Mouse (Mus musculus) gastrocnemius, postnatal 10 days (tissue): Measurements from ENCODE around the gene Atp5mpl. TPM values are rescaled to one million over a fixed set of nuclear protein-coding genes. Genes with fewer than 3 reads are reported as not detected.
A peak's percentile ranks its signal among the peaks of the same experiment; 100 is the strongest.
"Not testable (repeated sequence)": the region's sequence is repeated elsewhere in the genome, so short reads cannot be mapped to it uniquely, and the experiment has no call there.

Experiments
- DNase-seq: peaks from one replicate; pipeline ENCODE4 v3.0.0; 2021; ENCODE audit warnings: mixed read lengths
- total RNA-seq, 2 experiments: library from RNA; stranded (reverse); gene quantifications; 2 replicates each; pipeline ENCODE4 v1.2.3; 2021

The Atp5mpl gene
- total RNA-seq, 2 experiments from 2014 or later: 846 to 916 TPM

DNA sequence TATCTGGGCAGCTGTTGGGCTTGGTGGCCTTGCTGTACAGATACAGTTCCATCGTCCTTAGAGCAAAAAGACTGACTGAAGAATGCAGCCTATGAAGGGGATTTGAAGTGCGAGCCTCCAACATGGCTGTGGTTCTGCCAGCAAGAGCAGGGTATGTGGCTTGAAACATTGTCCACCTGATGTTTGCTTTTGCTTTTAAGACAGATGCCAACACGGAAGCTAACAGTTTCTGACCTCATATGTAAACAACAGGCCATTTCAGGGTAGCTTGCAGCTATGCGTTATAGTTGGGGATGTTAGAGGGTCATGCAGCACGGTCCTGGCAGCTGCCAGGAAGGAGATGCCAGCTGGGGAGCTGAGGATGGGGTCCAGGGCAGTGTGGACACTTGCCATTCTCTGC, 16.3 kb downstream of the Atp5mpl start:
- no peak for DNase-seq

DNA sequence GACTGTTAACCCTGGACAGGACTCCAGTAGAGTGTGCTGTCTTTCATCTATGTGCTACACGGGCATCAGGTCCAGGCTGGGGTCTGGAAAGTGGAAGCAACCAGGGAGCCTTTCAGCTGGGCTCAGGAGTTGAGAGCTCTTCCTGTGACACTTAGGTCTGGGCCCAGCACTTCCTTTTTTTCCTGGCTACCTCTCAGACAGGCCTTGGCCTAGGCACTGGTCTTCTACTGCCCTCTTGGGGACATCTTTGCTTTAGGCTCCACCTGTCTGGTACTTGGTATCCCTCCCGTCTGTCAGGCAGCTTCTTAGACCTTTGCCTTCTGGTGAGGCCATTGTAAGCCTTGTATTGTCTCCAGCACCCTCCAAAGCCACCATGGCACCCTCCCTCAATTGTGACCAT, 20.1 kb downstream of the Atp5mpl start:
- no peak for DNase-seq

DNA sequence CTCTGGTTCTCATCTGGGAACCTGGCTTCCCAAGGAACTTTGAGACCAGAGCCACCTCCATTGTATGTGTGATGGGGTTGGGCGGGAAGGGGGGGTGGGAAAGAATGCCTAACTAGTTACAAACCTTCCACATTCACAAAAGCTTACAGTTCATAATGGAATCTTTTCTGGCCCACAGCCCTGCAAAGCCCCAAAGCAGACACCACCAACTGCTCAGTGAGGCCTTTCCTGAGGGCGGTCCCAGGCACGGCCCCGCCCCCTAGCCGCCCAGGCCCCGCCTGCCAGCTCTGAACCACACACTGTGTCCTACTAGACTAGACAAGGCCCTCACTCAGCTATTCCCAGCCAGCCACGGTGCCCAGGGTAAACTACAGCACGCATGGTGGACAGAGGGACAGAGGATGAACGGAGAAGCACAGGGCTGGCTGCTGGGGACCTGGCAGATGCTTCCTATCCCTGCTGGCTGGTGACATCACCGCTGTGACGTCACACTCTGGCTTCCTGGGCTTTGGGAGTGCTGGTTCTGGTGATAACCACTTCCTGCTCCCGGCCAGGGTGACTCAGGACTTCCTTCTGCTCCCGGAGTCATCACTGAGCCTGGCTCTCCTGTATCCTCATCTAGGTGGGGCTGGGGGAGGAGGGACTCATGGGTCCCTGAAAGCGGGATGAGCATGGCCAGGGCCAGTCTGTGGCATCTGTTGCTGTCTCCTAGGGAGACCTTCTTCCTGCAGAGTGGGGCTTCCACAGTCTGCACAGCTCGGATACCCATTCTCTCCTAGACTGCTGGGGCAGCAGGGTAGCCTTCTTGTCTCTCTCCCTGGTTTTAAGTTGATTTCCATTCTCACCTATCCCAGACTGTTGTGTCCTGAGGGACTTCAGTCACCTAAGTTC, 20.8 kb downstream of the Atp5mpl start:
- DNase-seq: not testable (repeated sequence)

- DNase-seq: no peak
Observed at GRCm38 (mm10) chr12:111945115-111945514, 21.7 kb downstream of the Atp5mpl start.

- not testable (repeated sequence) for DNase-seq
Observed at GRCm38 (mm10) chr12:111944065-111944987, 22.5 kb downstream of the Atp5mpl start.

- no peak for DNase-seq
Observed at GRCm38 (mm10) chr12:111943421-111944064, 23.2 kb downstream of the Atp5mpl start.

GRCm38 (mm10) chr12:111938623-111939177, 28.1 kb downstream of the Atp5mpl start:
- DNase-seq: no peak

GRCm38 (mm10) chr12:111936706-111937550, 29.8 kb downstream of the Atp5mpl start:
- peak; percentile 45 for DNase-seq

- DNase-seq: no peak
Observed at GRCm38 (mm10) chr12:111933971-111934370, 32.8 kb downstream of the Atp5mpl start.

DNA sequence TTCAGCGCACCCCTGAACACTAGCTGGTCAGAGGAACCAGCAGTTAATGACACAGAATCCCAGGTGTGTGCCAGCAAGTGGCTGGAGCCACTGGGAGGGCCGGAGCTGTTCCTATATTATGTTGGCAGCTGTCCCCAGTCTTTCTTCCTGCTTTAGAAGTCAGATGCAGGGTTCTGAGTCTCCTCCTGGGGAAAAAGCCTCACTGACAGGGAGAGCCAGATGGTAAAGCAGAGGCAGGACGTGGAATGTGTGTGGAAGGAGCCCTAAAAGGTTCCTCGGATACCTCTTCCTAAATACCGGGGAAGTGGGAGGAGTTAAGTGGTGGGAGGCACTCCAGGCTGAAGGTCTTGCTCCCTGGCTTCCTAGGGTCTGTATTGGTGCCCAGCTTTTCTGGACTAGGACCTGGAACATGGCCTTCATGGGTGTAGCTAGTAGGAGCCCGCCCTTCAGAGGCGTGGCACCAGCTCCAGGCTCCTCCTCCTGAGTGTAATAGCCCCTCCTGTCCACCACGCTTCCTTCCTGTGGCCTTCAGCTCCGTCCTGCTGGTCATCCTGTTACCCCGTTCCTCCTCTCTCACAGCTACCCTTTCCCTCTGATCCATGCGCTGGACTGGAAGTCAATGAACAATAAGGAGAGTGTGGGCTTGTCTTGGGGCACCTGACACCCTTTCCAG, 33.6 kb downstream of the Atp5mpl start:
- no peak for DNase-seq

GRCm38 (mm10) chr12:111932513-111932912, 34.3 kb downstream of the Atp5mpl start:
- DNase-seq: no peak

- DNase-seq: no peak
Observed at GRCm38 (mm10) chr12:111931411-111932025, 35.3 kb downstream of the Atp5mpl start.

- DNase-seq: no peak
Observed at GRCm38 (mm10) chr12:111928411-111928966, 38.3 kb downstream of the Atp5mpl start.

DNA sequence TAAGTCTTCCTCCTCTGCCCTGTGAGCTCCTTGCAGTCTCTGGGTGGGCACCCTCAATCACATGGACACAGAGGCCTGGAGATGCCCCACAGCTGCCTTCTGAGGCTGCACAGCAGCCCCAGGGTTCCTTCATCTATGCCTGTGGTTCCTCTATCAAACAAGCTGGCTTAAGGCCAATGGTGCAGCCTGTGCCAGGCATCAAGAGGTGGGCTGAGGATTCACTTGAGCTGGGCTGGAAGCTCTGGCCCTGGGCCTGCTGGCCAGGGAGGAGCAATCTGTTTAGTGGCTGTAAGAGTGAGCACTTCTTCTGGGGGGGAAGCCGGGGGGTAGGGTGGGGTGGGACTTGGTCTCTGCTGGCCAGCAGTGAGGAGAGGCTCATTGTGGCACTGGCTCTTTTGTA, 39.4 kb downstream of the Atp5mpl start:
- no peak for DNase-seq

DNA sequence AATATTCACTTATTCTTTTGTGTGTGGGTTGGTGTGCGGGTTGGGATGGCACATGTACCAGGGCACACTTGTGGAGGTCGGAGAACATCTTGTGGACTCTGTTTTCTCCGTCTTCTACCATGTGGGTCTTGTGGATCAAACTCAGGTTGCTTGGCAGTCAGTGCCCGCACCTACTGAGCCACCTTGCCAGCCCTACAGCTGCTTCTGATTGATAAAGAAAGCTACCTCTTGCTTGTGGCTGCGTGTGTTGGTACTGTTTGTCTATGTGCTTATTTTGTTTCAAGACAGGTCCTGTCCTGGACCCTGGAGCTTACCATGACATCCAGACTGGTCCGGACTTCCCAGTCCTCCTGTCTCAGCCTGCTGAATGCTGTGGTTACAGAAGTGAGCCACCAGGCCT, 43.7 kb downstream of the Atp5mpl start:
- no peak for DNase-seq

DNA sequence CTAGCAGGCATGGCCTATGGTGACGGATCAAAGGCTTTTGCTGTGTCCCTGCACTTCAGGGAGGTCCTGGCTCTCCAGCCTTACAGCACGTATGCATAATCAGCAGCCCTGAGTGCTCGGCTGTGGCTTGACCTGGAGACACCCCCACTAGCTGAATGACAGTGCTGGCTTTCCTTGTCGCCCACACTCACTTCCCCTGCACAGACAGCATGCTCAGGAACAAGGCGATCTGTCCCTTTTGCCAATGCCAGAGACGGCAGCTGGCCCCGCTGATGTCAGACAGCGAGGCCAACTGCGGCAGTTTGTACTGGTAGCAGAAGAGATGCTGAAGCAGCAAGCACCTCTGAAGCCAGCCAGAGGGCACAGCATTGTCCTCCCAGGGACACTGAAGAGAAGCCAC, 46.7 kb downstream of the Atp5mpl start:
- no peak for DNase-seq

GRCm38 (mm10) chr12:111916514-111917217, 50.1 kb downstream of the Atp5mpl start:
- DNase-seq: no peak

DNA sequence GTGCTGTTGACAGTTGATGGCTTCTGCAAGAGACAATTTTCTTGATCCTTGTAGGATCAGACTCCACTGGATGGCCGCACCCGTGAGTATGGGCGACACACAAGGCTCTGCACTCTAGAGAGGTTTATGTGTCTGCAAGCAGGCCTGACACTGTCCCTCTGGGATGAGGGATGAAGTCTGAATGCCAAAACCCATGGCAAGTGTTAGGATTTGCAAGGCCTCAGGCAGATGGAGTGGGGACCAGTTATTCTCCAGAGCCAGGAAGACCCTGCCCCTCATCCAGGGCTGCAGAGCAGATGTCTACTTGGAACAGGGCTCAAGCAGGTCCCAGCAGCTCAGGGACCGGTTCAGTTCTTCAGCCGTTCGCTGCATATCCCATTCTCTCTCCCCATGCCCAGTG, 51.0 kb downstream of the Atp5mpl start:
- DNase-seq: no peak

DNA sequence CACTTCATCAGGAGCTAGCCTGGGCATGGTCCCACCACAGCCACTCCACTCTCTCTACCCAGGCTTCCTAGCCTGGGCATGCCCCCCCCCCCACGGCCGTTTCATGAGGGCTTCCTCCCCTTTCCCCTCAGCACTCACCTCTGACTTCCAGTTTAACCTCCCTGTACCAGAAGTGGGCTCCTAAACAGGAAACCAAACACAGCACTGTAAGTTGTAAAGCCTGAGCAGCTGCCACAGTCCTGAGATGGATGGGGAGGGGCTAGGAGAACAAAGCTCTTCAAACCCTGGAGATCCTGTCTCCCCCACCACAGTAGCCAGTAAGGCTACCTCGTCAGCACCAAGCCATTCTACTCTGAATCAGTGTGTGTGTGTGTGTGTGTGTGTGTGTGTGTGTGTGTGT, 52.7 kb downstream of the Atp5mpl start:
- DNase-seq: no peak
